Mouse (Mus musculus): Measurements from ENCODE around the gene Pde4d. TPM values are rescaled to one million over a fixed set of nuclear protein-coding genes. Genes with fewer than 3 reads are reported as not detected.
A peak's percentile ranks its signal among the peaks of the same experiment; 100 is the strongest.

Pde4d gene
- total RNA-seq, 2 experiments from 2014 or later = 36.9 to 46.8 TPM

DNA sequence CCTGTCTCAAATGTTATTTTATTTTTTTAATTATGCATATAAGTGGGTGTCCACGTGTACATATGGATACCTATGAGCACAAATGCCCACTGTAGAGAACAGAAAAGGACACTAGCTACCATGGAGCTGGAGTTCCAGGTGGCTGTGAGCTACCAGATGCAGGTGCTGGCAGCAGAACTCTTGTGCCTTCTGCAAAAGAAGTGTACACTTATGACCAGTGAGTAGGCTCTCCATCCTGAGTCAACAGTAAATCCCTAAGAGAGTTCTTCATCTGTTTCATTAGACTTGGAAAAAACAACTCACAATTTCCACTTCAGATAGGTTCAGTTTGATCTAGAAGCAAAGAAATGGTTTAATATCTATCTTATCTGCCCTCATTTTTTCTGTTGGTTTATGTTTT lies 881.8 kb downstream of the Pde4d start:
- intact Hi-C loops (cut with DNase I) = no loop called here

GRCm38 (mm10) chr13:109341902-109342301 lies 892.2 kb downstream of the Pde4d start:
- no peak for DNase-seq
- intact Hi-C loops (cut with DNase I) = loop anchor here (2.0 to 10.0 kb wide), 4 partner anchors 100 to 393 kb away; no protein-coding TSS in a partner anchor

More for the DNA sequence above, 881.8 kb downstream of the Pde4d start:
- no peak for DNase-seq

GRCm38 (mm10) chr13:109342469-109342868 lies 892.7 kb downstream of the Pde4d start:
- DNase-seq = no peak
- intact Hi-C loops (cut with DNase I) = loop anchor here (2.0 to 10.0 kb wide), 4 partner anchors 100 to 392 kb away; no protein-coding TSS in a partner anchor

DNA sequence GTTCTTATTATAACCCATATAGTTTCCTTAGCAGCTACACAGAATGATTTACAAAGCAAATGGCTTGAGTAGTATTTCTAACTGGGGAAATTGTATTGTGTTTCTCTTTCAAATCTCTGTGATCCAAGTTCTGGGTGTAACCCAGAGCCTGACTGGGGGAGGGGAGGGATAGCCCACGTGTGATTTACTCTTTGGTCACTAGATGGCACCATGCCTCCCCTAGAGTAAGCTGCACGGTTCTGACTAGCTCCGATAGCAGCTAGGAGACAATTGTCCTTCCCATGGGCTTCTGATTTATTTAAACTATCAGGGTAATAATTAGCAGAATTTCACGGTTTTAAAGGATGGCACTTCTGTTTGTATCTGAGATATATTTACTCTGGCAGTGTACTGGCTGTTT lies 893.8 kb downstream of the Pde4d start:
- peak; percentile 65 to 83 for DNase-seq
- intact Hi-C loops (cut with DNase I) = loop anchor here (1.0 to 10.0 kb wide), 6 partner anchors 99 to 391 kb away; no protein-coding TSS in a partner anchor

- peak in 1 of 2 experiments; percentile 4 for DNase-seq
- intact Hi-C loops (cut with DNase I) = loop anchor here (10.0 kb wide), 1 partner anchor 387 kb away; no protein-coding TSS in a partner anchor
Observed at GRCm38 (mm10) chr13:109347770-109348169, 898.0 kb downstream of the Pde4d start.

GRCm38 (mm10) chr13:109348316-109348715 lies 898.6 kb downstream of the Pde4d start:
- no peak for DNase-seq
- intact Hi-C loops (cut with DNase I) = loop anchor here (10.0 kb wide), 1 partner anchor 386 kb away; no protein-coding TSS in a partner anchor

- intact Hi-C loops (cut with DNase I) = no loop called here
- no peak for DNase-seq
Observed at GRCm38 (mm10) chr13:109350100-109350499, 900.4 kb downstream of the Pde4d start.

DNA sequence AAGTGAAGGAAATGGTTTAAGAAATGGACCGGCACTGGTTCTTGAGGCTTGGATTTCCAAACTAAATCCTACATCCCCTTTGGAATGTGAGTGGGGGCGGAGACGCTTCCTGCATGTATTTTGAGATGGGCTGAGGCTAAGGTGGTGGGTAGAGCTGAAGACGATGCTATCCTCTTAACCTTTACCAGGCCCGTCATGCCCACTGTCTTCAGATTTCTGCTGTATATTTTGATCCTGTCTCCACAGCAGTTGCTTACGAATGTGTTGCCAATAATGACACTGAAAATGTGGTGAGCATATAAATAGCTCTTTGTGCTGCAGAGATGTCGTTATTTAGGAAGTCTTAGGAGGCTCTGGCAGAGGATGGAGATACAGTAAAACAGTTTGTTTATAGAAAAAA lies 904.3 kb downstream of the Pde4d start:
- intact Hi-C loops (cut with DNase I) = no loop called here
- no peak for DNase-seq

- peak in 1 of 2 experiments; percentile 12 for DNase-seq
- intact Hi-C loops (cut with DNase I) = no loop called here
Observed at GRCm38 (mm10) chr13:109356252-109356651, 906.5 kb downstream of the Pde4d start.

GRCm38 (mm10) chr13:109359994-109360393 lies 910.2 kb downstream of the Pde4d start:
- intact Hi-C loops (cut with DNase I) = no loop called here
- DNase-seq = no peak

DNA sequence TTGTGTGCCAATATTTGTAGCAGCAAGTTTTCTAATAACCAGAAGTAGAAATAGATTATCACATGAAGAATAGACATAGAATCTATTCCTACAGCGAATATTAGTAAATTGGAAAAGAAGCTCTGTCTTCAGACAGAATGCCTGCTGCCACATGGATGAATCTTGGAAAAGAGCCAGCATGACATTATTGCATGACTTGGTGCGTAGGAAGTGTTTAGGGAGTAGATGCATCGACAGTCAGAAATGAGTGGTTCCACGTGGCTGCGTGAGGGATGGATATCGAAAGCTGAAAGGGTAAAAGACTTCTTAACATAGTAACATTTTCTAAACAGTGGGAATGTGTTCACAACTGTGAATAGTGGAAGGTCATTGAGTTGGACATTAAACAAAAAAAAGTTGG lies 912.6 kb downstream of the Pde4d start:
- DNase-seq = no peak
- intact Hi-C loops (cut with DNase I) = no loop called here

GRCm38 (mm10) chr13:109374465-109374864 lies 924.7 kb downstream of the Pde4d start:
- intact Hi-C loops (cut with DNase I) = no loop called here
- no peak for DNase-seq

GRCm38 (mm10) chr13:109376681-109377080 lies 926.9 kb downstream of the Pde4d start:
- no peak for DNase-seq
- intact Hi-C loops (cut with DNase I) = no loop called here

DNA sequence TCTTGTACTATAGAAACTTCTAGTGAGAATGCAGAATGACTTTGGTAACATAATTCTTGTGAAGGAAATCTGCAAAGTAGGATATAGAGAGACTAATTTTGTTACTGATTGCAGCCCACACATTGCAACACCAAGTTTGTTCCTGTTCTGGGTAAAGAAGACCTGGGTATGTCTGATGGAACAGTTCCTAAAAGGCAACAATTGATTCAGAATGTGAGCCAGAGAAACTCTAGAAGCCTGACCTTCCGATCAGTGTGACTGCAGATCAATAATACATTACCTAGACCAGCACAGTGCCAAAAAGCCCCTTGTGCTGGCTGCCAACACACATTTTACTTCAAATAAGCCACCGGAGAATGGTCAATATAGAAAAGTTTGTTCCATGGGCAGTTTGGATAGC lies 930.4 kb downstream of the Pde4d start:
- intact Hi-C loops (cut with DNase I) = no loop called here
- no peak for DNase-seq

- intact Hi-C loops (cut with DNase I) = no loop called here
Observed at GRCm38 (mm10) chr13:109388626-109389220, 939.0 kb downstream of the Pde4d start.

GRCm38 (mm10) chr13:109402396-109402795 lies 952.6 kb downstream of the Pde4d start:
- intact Hi-C loops (cut with DNase I) = no loop called here
- no peak for DNase-seq

More at GRCm38 (mm10) chr13:109388626-109389220, 939.0 kb downstream of the Pde4d start:
- DNase-seq = no peak

- DNase-seq = no peak
- intact Hi-C loops (cut with DNase I) = no loop called here
Observed at GRCm38 (mm10) chr13:109402936-109403335, 953.2 kb downstream of the Pde4d start.

- intact Hi-C loops (cut with DNase I) = no loop called here
- DNase-seq = no peak
Observed at GRCm38 (mm10) chr13:109406341-109406740, 956.6 kb downstream of the Pde4d start.

GRCm38 (mm10) chr13:109407371-109407770 lies 957.6 kb downstream of the Pde4d start:
- intact Hi-C loops (cut with DNase I) = no loop called here
- DNase-seq = no peak

DNA sequence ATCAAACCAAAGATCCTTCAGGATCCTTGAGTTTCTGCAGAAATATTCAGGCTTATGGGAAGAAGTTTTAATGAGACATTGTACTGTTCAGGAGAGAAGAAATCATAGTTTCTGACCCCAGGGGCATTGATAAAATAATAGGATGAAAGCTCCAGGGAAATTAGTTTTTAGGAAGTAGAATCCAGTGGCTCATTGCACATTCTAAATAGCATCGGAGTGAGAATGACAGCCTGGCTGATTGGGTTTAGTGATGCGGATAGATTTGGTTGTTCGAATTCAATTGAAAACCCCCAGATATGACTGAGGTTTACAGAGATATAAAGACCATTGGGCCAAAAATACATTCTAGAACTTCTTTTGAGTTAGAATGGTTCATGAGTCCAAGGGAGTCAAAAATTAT lies 970.7 kb downstream of the Pde4d start:
- intact Hi-C loops (cut with DNase I) = no loop called here
- DNase-seq = no peak

- no peak for DNase-seq
- intact Hi-C loops (cut with DNase I) = no loop called here
Observed at GRCm38 (mm10) chr13:109424906-109425305, 975.2 kb downstream of the Pde4d start.

GRCm38 (mm10) chr13:109425548-109425947 lies 975.8 kb downstream of the Pde4d start:
- DNase-seq = no peak
- intact Hi-C loops (cut with DNase I) = no loop called here

Data from heart, postnatal 14 days (tissue).